Mouse (Mus musculus): ENCODE data around the gene Dcaf11.
A peak's percentile ranks its signal among the peaks of the same experiment; 100 is the strongest.

Gene Dcaf11

GRCm38 (mm10) chr14:55559799-55560201 is at the start of gene Dcaf11:
TSS of gene Dcaf11 (plus strand) at chr14:55560006.
- peak; percentile 93 for DNase-seq (ENCODE audit: low spot score)

- DNase-seq (ENCODE audit: low spot score) = no peak
These were observed 49.6 kb upstream of the Dcaf11 start, which contains the start of gene Cpne6 for GRCm38 (mm10) chr14:55510125-55510731. TSS of gene Cpne6 (plus strand) at chr14:55510445.

- no peak for DNase-seq (ENCODE audit: low spot score)
These were observed 48.8 kb upstream of the Dcaf11 start for GRCm38 (mm10) chr14:55511037-55511436.

GRCm38 (mm10) chr14:55513927-55514326 is 45.9 kb upstream of the Dcaf11 start:
- DNase-seq (ENCODE audit: low spot score) = no peak

- no peak for DNase-seq (ENCODE audit: low spot score)
These were observed 44.0 kb upstream of the Dcaf11 start for GRCm38 (mm10) chr14:55515846-55516245.

GRCm38 (mm10) chr14:55518897-55519296 is 40.9 kb upstream of the Dcaf11 start:
- DNase-seq (ENCODE audit: low spot score) = no peak

GRCm38 (mm10) chr14:55519604-55520003 is 40.2 kb upstream of the Dcaf11 start:
- no peak for DNase-seq (ENCODE audit: low spot score)

- no peak for DNase-seq (ENCODE audit: low spot score)
These were observed 39.1 kb upstream of the Dcaf11 start for GRCm38 (mm10) chr14:55520451-55521361.

GRCm38 (mm10) chr14:55524062-55524461 is 35.7 kb upstream of the Dcaf11 start:
- DNase-seq (ENCODE audit: low spot score) = no peak

- DNase-seq (ENCODE audit: low spot score) = no peak
These were observed 35.0 kb upstream of the Dcaf11 start, which contains the start of gene Nrl for GRCm38 (mm10) chr14:55524785-55525184. TSS of gene Nrl (minus strand) at chr14:55524981.

- no peak for DNase-seq (ENCODE audit: low spot score)
These were observed 33.1 kb upstream of the Dcaf11 start for GRCm38 (mm10) chr14:55526674-55527073.

GRCm38 (mm10) chr14:55527940-55528339 is 31.9 kb upstream of the Dcaf11 start:
- DNase-seq (ENCODE audit: low spot score) = no peak

GRCm38 (mm10) chr14:55536116-55536745 is 23.6 kb upstream of the Dcaf11 start:
- DNase-seq (ENCODE audit: low spot score) = no peak

- DNase-seq (ENCODE audit: low spot score) = peak; percentile 85
These were observed 19.6 kb upstream of the Dcaf11 start, which contains the start of gene Pck2 for GRCm38 (mm10) chr14:55540067-55540786. TSS of gene Pck2 (plus strand) at chr14:55540266.

- peak; percentile 78 for DNase-seq (ENCODE audit: low spot score)
These were observed 19.0 kb upstream of the Dcaf11 start for GRCm38 (mm10) chr14:55540787-55541321.

- no peak for DNase-seq (ENCODE audit: low spot score)
These were observed 17.5 kb upstream of the Dcaf11 start for GRCm38 (mm10) chr14:55542268-55542667.

- no peak for DNase-seq (ENCODE audit: low spot score)
These were observed 15.5 kb upstream of the Dcaf11 start for GRCm38 (mm10) chr14:55544334-55544733.

GRCm38 (mm10) chr14:55550191-55550590 is 9.6 kb upstream of the Dcaf11 start:
- DNase-seq (ENCODE audit: low spot score) = no peak

GRCm38 (mm10) chr14:55551347-55551746 is 8.5 kb upstream of the Dcaf11 start:
- no peak for DNase-seq (ENCODE audit: low spot score)

- DNase-seq (ENCODE audit: low spot score) = no peak
These were observed 8.0 kb upstream of the Dcaf11 start for GRCm38 (mm10) chr14:55551794-55552193.

GRCm38 (mm10) chr14:55554635-55555034 is 5.2 kb upstream of the Dcaf11 start:
- no peak for DNase-seq (ENCODE audit: low spot score)

- no peak for DNase-seq (ENCODE audit: low spot score)
These were observed 4.0 kb upstream of the Dcaf11 start for GRCm38 (mm10) chr14:55555788-55556187.

Data from testis, postnatal 14 days (tissue).